ENCODE assay signal across 8 mouse cellular contexts in the genomic region with DNA sequence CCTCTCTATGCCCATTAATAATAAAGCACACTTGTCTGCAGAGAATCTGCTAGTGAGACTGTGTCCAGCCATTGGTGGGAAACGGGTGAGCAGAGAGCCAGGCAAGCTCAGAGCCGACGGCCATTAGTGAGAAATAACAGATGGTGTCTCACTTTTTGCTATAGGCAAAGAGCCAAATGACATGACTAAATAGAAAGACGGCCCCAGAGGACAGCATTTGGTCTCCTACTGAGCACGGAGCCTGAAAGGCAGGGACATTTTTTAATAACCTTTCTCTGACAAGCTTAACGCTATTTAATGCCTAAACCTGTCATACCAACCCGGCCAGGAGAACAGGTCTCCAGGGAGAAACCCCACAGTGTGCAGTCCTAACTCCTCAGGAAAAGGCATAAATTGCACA. TPM values are rescaled to one million over a fixed set of nuclear protein-coding genes. Genes with fewer than 3 reads are reported as not detected.
A peak's percentile ranks its signal among the peaks of the same experiment; 100 is the strongest.
DNase-seq lines count a peak whose midpoint lies in the region; ATAC-seq and TF ChIP-seq lines count a peak whose summit lies in the region.

No protein-coding gene starts in this region.

- no peak overlapping the region for H3K9ac ChIP-seq in kidney, embryonic 14.5 days (ENCODE audit: low read depth, low read length)
- no peak overlapping the region for H3K9ac ChIP-seq in neural tube, embryonic 12.5 days

- intact Hi-C loops in heart, postnatal 10 days (cut with DNase I): loop anchor here (10.0 kb wide), 1 partner anchor 143 kb away; no protein-coding TSS in a partner anchor
- intact Hi-C loops in left cerebral cortex, adult 2 months (cut with DNase I): no loop called here

- H3K4me1 ChIP-seq in kidney, embryonic 14.5 days (ENCODE audit: control insufficient read depth, insufficient read depth, low read length): no peaks in the 10 kb centered on the region
- H3K4me1 ChIP-seq in neural tube, embryonic 12.5 days: 0 out of 2 replicates have a peak, but pooled peaks cover 9% of the 10 kb centered on the region

- no peak overlapping the region for H3K4me3 ChIP-seq in kidney, embryonic 14.5 days (ENCODE audit: low read length)
- no peak overlapping the region for H3K4me3 ChIP-seq in neural tube, embryonic 12.5 days
- H3K4me3 ChIP-seq in layer of hippocampus, adult 2 months: no peak overlapping the region
- no peak overlapping the region for H3K4me3 ChIP-seq in left cerebral cortex, adult 2 months

- H3K4me2 ChIP-seq in kidney, embryonic 14.5 days (replicated peaks; ENCODE audit: low read depth, low read length): 0 out of 2 replicates have a peak overlapping the region, but pooled peaks have one; percentile 10
- 0 out of 2 replicates have a peak overlapping the region, but pooled peaks have one; percentile 21 for H3K4me2 ChIP-seq in neural tube, embryonic 12.5 days (replicated peaks)

- DNase-seq in kidney, adult 9 months: no peak
- peak; percentile 48 to 49 for DNase-seq in cerebellum, adult 18-20 months
- peak; percentile 37 to 38 for DNase-seq in heart, postnatal 10 days
- DNase-seq in layer of hippocampus, adult 2 months (ENCODE audit: low spot score in 2 of 2): no peak
- no peak for DNase-seq in layer of hippocampus, postnatal 36 days
- DNase-seq in left cerebral cortex, adult 2 months (ENCODE audit: extremely low spot score in 1 of 2, low spot score in 2 of 2): no peak

- TF ChIP-seq CTCF in layer of hippocampus, adult 2 months (conservative IDR thresholded peaks at IDR 0.05): no peak
- no peak for TF ChIP-seq CTCF in left cerebral cortex, adult 2 months (IDR thresholded peaks at IDR 0.05)

- H3K27me3 ChIP-seq in kidney, embryonic 14.5 days (ENCODE audit: control insufficient read depth, insufficient read depth, low read length): no peaks in the 10 kb centered on the region
- H3K27me3 ChIP-seq in neural tube, embryonic 12.5 days (replicated peaks): no peaks in the 10 kb centered on the region

- no peaks in the 10 kb centered on the region for H3K36me3 ChIP-seq in kidney, embryonic 14.5 days (ENCODE audit: control insufficient read depth, insufficient read depth, low read length)
- no peaks in the 10 kb centered on the region for H3K36me3 ChIP-seq in neural tube, embryonic 12.5 days

- no peaks in the 10 kb centered on the region for H3K9me3 ChIP-seq in kidney, embryonic 14.5 days (ENCODE audit: control insufficient read depth, low read length)
- no peaks in the 10 kb centered on the region for H3K9me3 ChIP-seq in neural tube, embryonic 12.5 days

- WGBS in kidney, embryonic 14.5 days: 31% methylated on average over 7 of the region's 7 CpGs
- WGBS in neural tube, embryonic 12.5 days: 16% methylated on average over 7 of the region's 7 CpGs

- peak; percentile 86 for ATAC-seq in kidney, embryonic 14.5 days (ENCODE audit: low FRiP score, low TSS enrichment)
- ATAC-seq in neural tube, embryonic 12.5 days (ENCODE audit: low FRiP score, low read depth): peak; percentile 75

- no peak overlapping the region; the same call in 1 of the 2 replicates for H3K27ac ChIP-seq in kidney, embryonic 14.5 days (ENCODE audit: low read depth, low read length)
- H3K27ac ChIP-seq in neural tube, embryonic 12.5 days: peak overlapping the region; percentile 37; the same call in 1 of the 2 replicates
- no peak overlapping the region for H3K27ac ChIP-seq in layer of hippocampus, adult 2 months
- H3K27ac ChIP-seq in left cerebral cortex, adult 2 months: no peak overlapping the region

RNA-seq across cellular contexts. Expression of a gene that starts 29.9 kb away (rescaled TPM):
- polyA plus RNA-seq in kidney, embryonic 14.5 days (2014; fragmentation: Nextera tagmentation; extraction: Ambion mirVana): 65.1 and 77.5 TPM in 2 replicates
- 10 to 100 TPM; 11.7 to 15.3 TPM for total RNA-seq in heart, postnatal 10 days (2021)
- polyA plus RNA-seq in neural tube, embryonic 12.5 days (2016; fragmentation: Nextera tagmentation; extraction: Ambion mirVana): 39.6 and 42.3 TPM in 2 replicates
- total RNA-seq in layer of hippocampus, adult 2 months (2021): 10 to 100 TPM; 28.2 to 31.0 TPM
- 10 to 100 TPM; 21.3 to 28.7 TPM for total RNA-seq in layer of hippocampus, postnatal 36 days (2021)
- 10 to 100 TPM; 47.8 to 49.9 TPM for total RNA-seq in left cerebral cortex, adult 2 months (2021)

RNA-seq across cellular contexts. Expression of a gene that starts 30.1 kb away (rescaled TPM):
- 17.6 and 18.2 TPM in 2 replicates for polyA plus RNA-seq in kidney, embryonic 14.5 days (2014; fragmentation: Nextera tagmentation; extraction: Ambion mirVana)
- total RNA-seq in heart, postnatal 10 days (2021): 1 to 10 TPM; 2.8 to 3.8 TPM
- polyA plus RNA-seq in neural tube, embryonic 12.5 days (2016; fragmentation: Nextera tagmentation; extraction: Ambion mirVana): 15.6 and 18.8 TPM in 2 replicates
- 1 to 10 TPM; 4.7 to 5.0 TPM for total RNA-seq in layer of hippocampus, adult 2 months (2021)
- total RNA-seq in layer of hippocampus, postnatal 36 days (2021): 1 to 10 TPM; 3.9 to 5.1 TPM
- total RNA-seq in left cerebral cortex, adult 2 months (2021): 1 to 10 TPM; 3.8 to 5.7 TPM

Comparison
In these comparisons a context has a peak if more than half of its experiments do, and no peak if none do; other contexts are left out.
1. DNase-seq: peak in cerebellum, adult 18-20 months (2 of 2) and heart, postnatal 10 days (2 of 2); none in kidney, adult 9 months (single experiment), layer of hippocampus, adult 2 months (0 of 2), layer of hippocampus, postnatal 36 days (0 of 2) and left cerebral cortex, adult 2 months (0 of 2).